Mouse (Mus musculus): Measurements from ENCODE around the gene Txnip. TPM values are rescaled to one million over a fixed set of nuclear protein-coding genes. Genes with fewer than 3 reads are reported as not detected.

The Txnip gene
- polyA plus RNA-seq (2012; ENCODE audit: low replicate concordance), result 2.1 and 8.1 TPM in 2 replicates

GRCm38 (mm10) chr3:96557694-96558093 lies at the start of gene Txnip:
Gene Txnip (plus strand): TSS chr3:96557957.

GRCm38 (mm10) chr3:96524914-96525313 lies 32.8 kb upstream of the Txnip start, which contains the start of gene Hfe2:
Gene Hfe2 (plus strand): TSS chr3:96525172.

GRCm38 (mm10) chr3:96576690-96577541 lies 19.2 kb downstream of the Txnip start, which contains the start of gene Gm16253:
Gene Gm16253 (plus strand): TSS chr3:96576984.

GRCm38 (mm10) chr3:96593790-96594560 lies 36.2 kb downstream of the Txnip start, which contains the start of gene Polr3gl:
Gene Polr3gl (minus strand): TSS chr3:96594181.

GRCm38 (mm10) chr3:96596228-96596707 lies 38.5 kb downstream of the Txnip start, which contains the start of gene Ankrd34a:
Gene Ankrd34a (plus strand): TSS chr3:96596636.

GRCm38 (mm10) chr3:96600639-96601250 lies 43.0 kb downstream of the Txnip start, which contains the start of gene Lix1l:
Gene Lix1l (plus strand): TSS chr3:96601149.

Other genes starting within 250 kb of the Txnip start
- gene BC107364, start 105.7 kb upstream of the Txnip start, polyA plus RNA-seq (2012; ENCODE audit: low replicate concordance), result not detected in 2 replicates
- gene Hfe2, start 32.8 kb upstream of the Txnip start, polyA plus RNA-seq (2012; ENCODE audit: low replicate concordance), result 0.55 and 0.85 TPM in 2 replicates
- not detected in 2 replicates for gene Gm16253, start 19.0 kb downstream of the Txnip start, polyA plus RNA-seq (2012; ENCODE audit: low replicate concordance)
- gene Polr3gl, start 36.2 kb downstream of the Txnip start, polyA plus RNA-seq (2012; ENCODE audit: low replicate concordance), result 9.2 and 13.8 TPM in 2 replicates
- gene Ankrd34a, start 38.7 kb downstream of the Txnip start, polyA plus RNA-seq (2012; ENCODE audit: low replicate concordance), result 0.19 and 0.30 TPM in 2 replicates
- 0.26 and 0.30 TPM in 2 replicates for gene Lix1l, start 43.2 kb downstream of the Txnip start, polyA plus RNA-seq (2012; ENCODE audit: low replicate concordance)
- 13.0 and 66.3 TPM in 2 replicates for gene Rbm8a, start 72.0 kb downstream of the Txnip start, polyA plus RNA-seq (2012; ENCODE audit: low replicate concordance)
- 2.5 and 5.2 TPM in 2 replicates for gene Pex11b, start 77.4 kb downstream of the Txnip start, polyA plus RNA-seq (2012; ENCODE audit: low replicate concordance)
- gene Gm42957, start 77.5 kb downstream of the Txnip start, polyA plus RNA-seq (2012; ENCODE audit: low replicate concordance), result 0.06 TPM in 1 of 2 replicates, not detected in the other
- gene Itga10, start 87.6 kb downstream of the Txnip start, polyA plus RNA-seq (2012; ENCODE audit: low replicate concordance), result 0.03 and 0.09 TPM in 2 replicates
- 0.12 and 0.19 TPM in 2 replicates for gene Ankrd35, start 112.2 kb downstream of the Txnip start, polyA plus RNA-seq (2012; ENCODE audit: low replicate concordance)
- gene Pias3, start 138.4 kb downstream of the Txnip start, polyA plus RNA-seq (2012; ENCODE audit: low replicate concordance), result 12.3 and 23.7 TPM in 2 replicates
- 0.36 and 0.42 TPM in 2 replicates for gene Nudt17, start 150.6 kb downstream of the Txnip start, polyA plus RNA-seq (2012; ENCODE audit: low replicate concordance)
- gene Polr3c, start 169.7 kb downstream of the Txnip start, polyA plus RNA-seq (2012; ENCODE audit: low replicate concordance), result 3.9 and 4.2 TPM in 2 replicates
- gene Rnf115, start 169.7 kb downstream of the Txnip start, polyA plus RNA-seq (2012; ENCODE audit: low replicate concordance), result 18.2 and 18.6 TPM in 2 replicates